Mouse (Mus musculus) bone marrow, adult 2 months (tissue): ENCODE data around the gene Ankrd28.

Experiments
- CTCF ChIP-seq: fragments of 200-500 bp; IDR thresholded peaks from 2 replicates; pipeline ENCODE4 v1.5.1; 2011; ENCODE audit warnings: low read length, control low read depth; ENCODE audit not compliant: control insufficient read depth, insufficient read depth
- POLR2A ChIP-seq: fragments of 200-500 bp; IDR thresholded peaks from 2 replicates; pipeline ENCODE4 v1.6.1; 2011; ENCODE audit warnings: low read depth, mild to moderate bottlenecking, control low read depth, low read length, borderline replicate concordance; ENCODE audit not compliant: control insufficient read depth

DNA sequence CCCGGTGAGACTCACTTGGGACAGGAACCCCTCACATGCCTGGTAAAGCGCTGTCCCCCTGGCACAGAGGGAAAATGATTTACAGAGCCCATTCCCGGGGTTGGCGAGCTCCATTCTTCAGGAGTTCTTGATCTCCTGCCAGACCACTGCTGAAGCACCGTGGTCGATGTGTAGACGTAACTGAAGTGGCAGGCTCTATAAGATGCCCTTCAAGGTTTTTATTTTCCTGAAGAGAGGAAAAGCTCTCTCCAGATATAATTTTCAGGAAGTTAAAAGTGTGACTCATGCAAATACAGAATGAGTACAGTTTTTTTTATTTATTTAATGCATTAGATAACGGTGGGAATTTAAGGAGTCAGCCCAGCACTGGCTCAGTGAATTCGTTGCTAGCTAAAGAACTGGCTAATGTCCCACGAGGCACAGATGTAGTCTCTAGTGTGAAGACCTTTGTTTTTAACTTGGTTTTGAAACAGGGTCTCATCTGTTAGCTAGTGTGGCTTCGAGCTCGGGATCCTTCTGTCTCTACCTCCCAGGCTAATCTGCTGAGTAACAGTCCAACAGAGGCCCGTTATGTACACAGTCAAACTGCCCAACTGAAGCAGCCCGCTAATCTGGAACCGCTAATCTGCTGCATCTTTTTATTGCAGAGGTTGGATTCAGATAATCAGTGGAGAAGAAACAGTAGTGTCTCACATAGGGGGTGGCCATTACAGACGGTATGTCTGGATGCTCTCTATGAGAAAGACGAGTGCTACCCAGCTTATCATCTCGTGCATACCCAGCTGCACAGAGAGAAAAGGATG, 166.2 kb downstream of the Ankrd28 start:
- TF ChIP-seq CTCF (no peak), POLR2A (no peak)
